8 mouse cellular contexts compared by ENCODE assay signal in genomic region chr19:61151372-61151700, GRCm38 (mm10). TPM values are rescaled to one million over a fixed set of nuclear protein-coding genes. Genes with fewer than 3 reads are reported as not detected.
DNase-seq lines count a peak whose midpoint lies in the region; ATAC-seq and TF ChIP-seq lines count a peak whose summit lies in the region.
"Had no signal": no experiment of that assay in that cellular context is flagged by ENCODE, and none has a peak within 500 bp of the region (broad histone marks: within the 10 kb centered on the region; RNA-seq: fewer than 3 reads in every experiment).

No protein-coding gene starts in this region.

- no peak for TF ChIP-seq EP300 in CH12.LX (IDR thresholded peaks at IDR 0.05; ENCODE audit: low read length)

- H3K4me1 ChIP-seq in CH12.LX (ENCODE audit: control insufficient read depth in 1 of 2, insufficient read depth in 2 of 2): no peaks in the 10 kb centered on the region; a peak in 1 of 4 replicates
- H3K4me1 ChIP-seq in embryonic fibroblast, embryonic 13.5 days (ENCODE audit: control insufficient read depth, insufficient read depth, low read length): no peaks in the 10 kb centered on the region

- DNase-seq in B cell, adult 2 months: peak; percentile 62 to 65
- DNase-seq in CH12.LX (ENCODE audit: extremely low read depth): peak; percentile 81
- DNase-seq in kidney, adult 11 months: peak; percentile 46
- peak; percentile 31 to 53 for DNase-seq in lung, adult 18-20 months
- DNase-seq in right cerebral cortex, postnatal 25 days: no peak

- no peaks in the 10 kb centered on the region for H3K27me3 ChIP-seq in CH12.LX (replicated peaks)

- H3K4me2 ChIP-seq in CH12.LX (ENCODE audit: insufficient read depth, low read depth, poor library complexity, severe bottlenecking): peak overlapping the region; percentile 98

- in situ Hi-C loops in CH12.LX (cut with MboI; ENCODE audit: low pct_ligation_motif_present, low pct_unique_long_range_greater_than_20kb, low sequenced_read_pairs): no loop called here

- dilution Hi-C loops in CH12.LX (cut with MboI; ENCODE audit: extremely low pct_ligation_motif_present, extremely low pct_unique_long_range_greater_than_20kb, low sequenced_read_pairs): no loop called here

- TF ChIP-seq POLR2A in CH12.LX (IDR thresholded peaks at IDR 0.05; ENCODE audit: low read depth, low read length): peak; percentile 52
- TF ChIP-seq POLR2A in embryonic fibroblast, embryonic 13.5 days (IDR thresholded peaks at IDR 0.05; ENCODE audit: low read depth, low read length): no peak

- TF ChIP-seq CTCF in CH12.LX (conservative IDR thresholded peaks at IDR 0.05 in 1 of 2, IDR thresholded peaks at IDR 0.05 in 1 of 2; ENCODE audit: low read depth in 2 of 2, low read length in 2 of 2): no peak
- no peak for TF ChIP-seq CTCF in embryonic fibroblast, embryonic 13.5 days (IDR thresholded peaks at IDR 0.05; ENCODE audit: borderline replicate concordance, insufficient read depth, low read length)

- H3K27ac ChIP-seq in CH12.LX (ENCODE audit: insufficient read depth, low read depth): peak overlapping the region; percentile 68; the same call in 1 of the 2 replicates
- no peak overlapping the region for H3K27ac ChIP-seq in embryonic fibroblast, embryonic 13.5 days (ENCODE audit: insufficient read depth, low read length)

- ATAC-seq in neutrophil, adult 5-6 weeks (ENCODE audit: extremely low read depth, insufficient number of reproducible peaks, low FRiP score, poor library complexity, severe bottlenecking): peak; percentile 77

- H3K9ac ChIP-seq in CH12.LX (ENCODE audit: insufficient read depth, low read depth): peak overlapping the region; percentile 41

- H3K79me2 ChIP-seq in CH12.LX (replicated peaks; ENCODE audit: control insufficient read depth, extremely low read depth, insufficient read depth, poor library complexity, severe bottlenecking): no peaks in the 10 kb centered on the region

- peaks cover 5% of the 10 kb centered on the region for H3K9me3 ChIP-seq in CH12.LX (replicated peaks; ENCODE audit: low read length)

- peak overlapping the region; percentile 64 to 74 (median 72) for H3K4me3 ChIP-seq in CH12.LX (replicated peaks in 1 of 3; ENCODE audit: low read depth in 2 of 3, low read length in 2 of 3, poor library complexity in 1 of 3)
- peak overlapping the region; percentile 23 for H3K4me3 ChIP-seq in embryonic fibroblast, embryonic 13.5 days (ENCODE audit: insufficient read depth, low read length)

- H3K36me3 ChIP-seq in CH12.LX (replicated peaks in 1 of 2; ENCODE audit: control insufficient read depth in 1 of 2, insufficient read depth in 1 of 2, low read length in 1 of 2): no peaks in the 10 kb centered on the region

- TF ChIP-seq RAD21 in CH12.LX (IDR thresholded peaks at IDR 0.05; ENCODE audit: low read depth, low read length): no peak

TF ChIP-seq in CH12.LX, 34 proteins besides CTCF, POLR2A, EP300 and RAD21:
- TF ChIP-seq TCF12 (IDR thresholded peaks at IDR 0.05; ENCODE audit: low read depth, low read length) (no peak), NRF1 (IDR thresholded peaks at IDR 0.05; ENCODE audit: low read depth, low read length) (peak; percentile 70)

RNA-seq across cellular contexts. Expression of gene Zfp950, which starts 10.7 kb away (rescaled TPM):
- total RNA-seq in CH12.LX (2012; rRNA removed) (6.1 and 6.7 TPM in 2 replicates), CH12.LX (2014; rRNA removed) (10.8 and 13.1 TPM in 2 replicates)
- polyA plus RNA-seq in CH12.LX (2012; ENCODE audit: insufficient read length, low read depth): 9.4 and 11.1 TPM in 2 replicates
- 24.6 and 39.8 TPM in 2 replicates for polyA plus RNA-seq in embryonic fibroblast, embryonic 13.5 days (2011; ENCODE audit: insufficient read length, low read depth, missing spikeins)
- 63.4 and 84.0 TPM in 2 replicates for total RNA-seq in neutrophil, adult 5-6 weeks (2017)

RNA-seq across cellular contexts. Expression of gene Gm7102, which starts 24.8 kb away (rescaled TPM):
- total RNA-seq in CH12.LX (2012; rRNA removed) (0.08 TPM in 1 of 2 replicates, not detected in the other), CH12.LX (2014; rRNA removed) (0.28 and 0.31 TPM in 2 replicates)
- polyA plus RNA-seq in CH12.LX (2012; ENCODE audit: insufficient read length, low read depth): 0.78 and 2.1 TPM in 2 replicates
- polyA plus RNA-seq in embryonic fibroblast, embryonic 13.5 days (2011; ENCODE audit: insufficient read length, low read depth, missing spikeins): not detected in 2 replicates
- total RNA-seq in neutrophil, adult 5-6 weeks (2017): not detected in 2 replicates

RNA-seq across cellular contexts. Expression of gene Gm6020, which starts 32.4 kb away (rescaled TPM):
- not detected in 2 replicates for total RNA-seq in CH12.LX (2012; rRNA removed)
- total RNA-seq in CH12.LX (2014; rRNA removed): not detected in 2 replicates
- polyA plus RNA-seq in CH12.LX (2012; ENCODE audit: insufficient read length, low read depth): not detected in 2 replicates
- not detected in 2 replicates for polyA plus RNA-seq in embryonic fibroblast, embryonic 13.5 days (2011; ENCODE audit: insufficient read length, low read depth, missing spikeins)
- not detected in 2 replicates for total RNA-seq in neutrophil, adult 5-6 weeks (2017)
- total RNA-seq: heart, adult 18-20 months had no signal
